Mouse (Mus musculus): ENCODE measurements around the gene Csrnp1.

Gene Csrnp1

GRCm38 (mm10) chr9:119978151-119978810 lies 6.2 kb downstream of the Csrnp1 start:
- peak in 1 of 2 experiments; percentile 42 for DNase-seq (ENCODE audit: low spot score in 2 of 2)

GRCm38 (mm10) chr9:119977557-119978060 lies 6.8 kb downstream of the Csrnp1 start:
- DNase-seq (ENCODE audit: low spot score in 2 of 2) = no peak

GRCm38 (mm10) chr9:119976704-119977556 lies 7.5 kb downstream of the Csrnp1 start:
- DNase-seq (ENCODE audit: low spot score in 2 of 2) = no peak

- no peak for DNase-seq (ENCODE audit: low spot score in 2 of 2)
Measured at GRCm38 (mm10) chr9:119975286-119975685, 9.2 kb downstream of the Csrnp1 start.

- DNase-seq (ENCODE audit: low spot score in 2 of 2) = no peak
Measured at GRCm38 (mm10) chr9:119974609-119975008, 9.8 kb downstream of the Csrnp1 start.

GRCm38 (mm10) chr9:119973869-119974520 lies 10.5 kb downstream of the Csrnp1 start:
- no peak for DNase-seq (ENCODE audit: low spot score in 2 of 2)

- no peak for DNase-seq (ENCODE audit: low spot score in 2 of 2)
Measured at GRCm38 (mm10) chr9:119973281-119973680, 11.2 kb downstream of the Csrnp1 start.

- DNase-seq (ENCODE audit: low spot score in 2 of 2) = no peak
Measured at GRCm38 (mm10) chr9:119972582-119972981, 11.9 kb downstream of the Csrnp1 start.

GRCm38 (mm10) chr9:119972166-119972565 lies 12.3 kb downstream of the Csrnp1 start:
- no peak for DNase-seq (ENCODE audit: low spot score in 2 of 2)

- no peak for DNase-seq (ENCODE audit: low spot score in 2 of 2)
Measured at GRCm38 (mm10) chr9:119970763-119971656, 13.4 kb downstream of the Csrnp1 start.

GRCm38 (mm10) chr9:119970221-119970620 lies 14.2 kb downstream of the Csrnp1 start:
- peak in 1 of 2 experiments; percentile 48 for DNase-seq (ENCODE audit: low spot score in 2 of 2)

- no peak for DNase-seq (ENCODE audit: low spot score in 2 of 2)
Measured at GRCm38 (mm10) chr9:119969811-119970210, 14.6 kb downstream of the Csrnp1 start.

- DNase-seq (ENCODE audit: low spot score in 2 of 2) = no peak
Measured at GRCm38 (mm10) chr9:119966221-119966910, 18.1 kb downstream of the Csrnp1 start.

GRCm38 (mm10) chr9:119965186-119965585 lies 19.3 kb downstream of the Csrnp1 start:
- DNase-seq (ENCODE audit: low spot score in 2 of 2) = no peak

- no peak for DNase-seq (ENCODE audit: low spot score in 2 of 2)
Measured at GRCm38 (mm10) chr9:119964206-119964605, 20.3 kb downstream of the Csrnp1 start.

- peak; percentile 47 to 63 for DNase-seq (ENCODE audit: low spot score in 2 of 2)
Measured at GRCm38 (mm10) chr9:119962987-119963667, 21.3 kb downstream of the Csrnp1 start.

- no peak for DNase-seq (ENCODE audit: low spot score in 2 of 2)
Measured at GRCm38 (mm10) chr9:119962216-119962615, 22.2 kb downstream of the Csrnp1 start.

- no peak for DNase-seq (ENCODE audit: low spot score in 2 of 2)
Measured at GRCm38 (mm10) chr9:119958835-119959234, 25.6 kb downstream of the Csrnp1 start.

GRCm38 (mm10) chr9:119951388-119951787 lies 33.1 kb downstream of the Csrnp1 start:
- no peak for DNase-seq (ENCODE audit: low spot score in 2 of 2)

- DNase-seq (ENCODE audit: low spot score in 2 of 2) = no peak
Measured at GRCm38 (mm10) chr9:119950434-119950833, 34.0 kb downstream of the Csrnp1 start.
